Mouse (Mus musculus) kidney, embryonic 14.5 days (tissue): Measurements from ENCODE around the gene Usp33. TPM values are rescaled to one million over a fixed set of nuclear protein-coding genes. Genes with fewer than 3 reads are reported as not detected.

ENCODE experiments used
- ATAC-seq: fragments of 200-750 bp; cut with Nextera tagmentation; 2 replicates; pipeline ENCODE4 v1.8.0; 2017; ENCODE audit warnings: moderate number of reproducible peaks, mild to moderate bottlenecking, moderate TSS enrichment, moderate library complexity; ENCODE audit not compliant: low FRiP score, low TSS enrichment
- H3K27ac ChIP-seq: fragments of 300-500 bp; sonication (generic); 2 replicates; pipeline ENCODE4 v1.5.1; 2014; ENCODE audit warnings: low read depth, mild to moderate bottlenecking, low read length, moderate library complexity, mixed read lengths
- H3K27me3 ChIP-seq: fragments of 300-500 bp; sonication (generic); 2 replicates; pipeline ENCODE4 v1.6.1; 2014; ENCODE audit warnings: mild to moderate bottlenecking, low read length; ENCODE audit not compliant: control insufficient read depth, insufficient read depth
- H3K36me3 ChIP-seq: fragments of 300-500 bp; sonication (generic); 2 replicates; pipeline ENCODE4 v1.6.1; 2014; ENCODE audit warnings: low read length, mixed read lengths; ENCODE audit not compliant: control insufficient read depth, insufficient read depth
- H3K4me1 ChIP-seq: fragments of 300-500 bp; sonication (generic); 2 replicates; pipeline ENCODE4 v1.6.1; 2014; ENCODE audit warnings: low read length, mixed read lengths; ENCODE audit not compliant: control insufficient read depth, insufficient read depth
- H3K4me2 ChIP-seq: fragments of 300-500 bp; sonication (generic); replicated peaks from 2 replicates; pipeline ENCODE4 v1.6.1; 2014; ENCODE audit warnings: low read depth, mild to moderate bottlenecking, low read length
- H3K4me3 ChIP-seq: fragments of 300-500 bp; sonication (generic); 2 replicates; pipeline ENCODE4 v1.5.1; 2014; ENCODE audit warnings: mild to moderate bottlenecking, low read length
- H3K9ac ChIP-seq: fragments of 300-500 bp; sonication (generic); 2 replicates; pipeline ENCODE4 v1.6.1; 2014; ENCODE audit warnings: low read depth, mild to moderate bottlenecking, low read length, moderate library complexity
- H3K9me3 ChIP-seq: fragments of 300-500 bp; sonication (generic); 2 replicates; pipeline ENCODE4 v1.6.1; 2016; ENCODE audit warnings: low read length; ENCODE audit not compliant: control insufficient read depth
- WGBS: fragments of 180-500 bp; shearing (Covaris S2); extraction: QIAGEN DNeasy Blood & Tissue Kit; methylation state at CpG from one replicate; pipeline ENCODE4 v1.1.7; 2014; 5-methylcytosine and 5-hydroxymethylcytosine counted together
- polyA plus RNA-seq: library from polyadenylated mRNA; unstranded; fragments of >200 nt; fragmentation: Nextera tagmentation; extraction: Ambion mirVana; gene quantifications from 2 replicates; pipeline ENCODE4 v1.2.1, GENCODE M21; 2014

Gene Usp33
- polyA plus RNA-seq, 1 experiment from 2014 or later, result 44.4 TPM

DNA sequence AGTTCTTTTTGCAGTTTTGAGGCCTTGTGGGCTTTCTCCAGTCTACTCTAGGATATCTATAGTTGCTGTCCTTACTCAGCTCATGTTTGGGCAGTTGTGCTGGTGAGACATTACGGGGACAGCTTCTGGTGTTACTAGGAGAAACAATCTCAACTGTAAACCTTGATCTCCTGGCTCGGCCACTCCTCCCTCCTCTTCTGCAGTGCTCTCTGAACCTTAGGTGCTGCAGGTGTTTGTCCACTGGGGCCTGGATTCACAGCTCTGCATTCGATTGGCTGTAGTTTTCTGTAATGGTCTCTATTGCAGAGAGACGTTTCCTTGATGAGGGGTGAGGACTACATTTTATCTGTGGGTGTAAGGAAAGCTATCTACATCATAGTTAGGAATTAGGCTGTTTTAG lies 6.0 kb downstream of the Usp33 start:
- Histone ChIP-seq H3K27me3 (no peaks in the 10 kb centered on the region), H3K4me1 (peaks cover 12% of the 10 kb centered on the region), H3K4me2 (no peak overlapping the region), H3K4me3 (no peak overlapping the region), H3K36me3 (no peaks in the 10 kb centered on the region), H3K27ac (no peak overlapping the region), H3K9me3 (no peaks in the 10 kb centered on the region), H3K9ac (no peak overlapping the region)
- no peak for ATAC-seq
- 76% methylated on average over 4 of the region's 4 CpGs for WGBS

DNA sequence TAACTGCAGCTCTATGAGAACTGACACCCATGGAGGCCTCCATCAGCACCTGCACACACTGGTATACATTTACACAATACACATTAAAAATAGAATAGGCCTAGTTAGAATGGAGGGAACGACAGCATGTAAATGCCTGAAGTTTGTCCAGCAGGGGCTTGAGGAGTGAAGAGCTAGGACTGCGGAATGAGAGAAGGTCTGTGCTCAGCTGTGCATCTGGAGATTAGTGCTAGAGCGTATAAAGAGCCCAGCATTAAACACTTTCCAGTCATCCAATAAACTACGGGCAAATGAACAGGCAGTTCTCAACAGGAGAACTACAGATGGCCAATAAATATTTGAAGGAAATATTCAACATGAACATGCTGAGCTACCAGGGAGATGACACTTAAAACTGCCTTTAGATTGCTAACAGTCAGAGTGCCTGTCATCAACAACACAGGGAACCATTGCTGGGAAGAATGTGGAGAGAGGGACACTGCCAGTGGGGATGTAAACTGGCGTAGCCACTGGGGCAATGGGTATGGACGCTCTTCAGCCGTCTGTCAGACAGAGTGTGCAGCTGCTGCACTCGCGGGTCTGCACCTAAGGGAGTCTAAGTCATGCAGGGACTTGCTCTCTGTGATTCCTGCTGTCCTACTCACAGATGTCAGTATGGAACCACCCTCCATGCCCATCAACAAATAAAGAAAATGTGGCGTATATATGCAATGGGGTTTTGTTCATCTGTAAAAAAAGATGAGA lies 7.3 kb downstream of the Usp33 start:
- H3K36me3 ChIP-seq, result peaks cover 2% of the 10 kb centered on the region; the same call in 1 of the 2 replicates
- no peak overlapping the region for H3K4me3 ChIP-seq
- H3K9ac ChIP-seq, result no peak overlapping the region
- 87% methylated on average over 10 of the region's 10 CpGs for WGBS
- no peak for ATAC-seq
- no peak overlapping the region for H3K27ac ChIP-seq
- H3K9me3 ChIP-seq, result no peaks in the 10 kb centered on the region
- no peaks in the 10 kb centered on the region for H3K27me3 ChIP-seq
- peaks cover 10% of the 10 kb centered on the region for H3K4me1 ChIP-seq
- H3K4me2 ChIP-seq, result no peak overlapping the region

DNA sequence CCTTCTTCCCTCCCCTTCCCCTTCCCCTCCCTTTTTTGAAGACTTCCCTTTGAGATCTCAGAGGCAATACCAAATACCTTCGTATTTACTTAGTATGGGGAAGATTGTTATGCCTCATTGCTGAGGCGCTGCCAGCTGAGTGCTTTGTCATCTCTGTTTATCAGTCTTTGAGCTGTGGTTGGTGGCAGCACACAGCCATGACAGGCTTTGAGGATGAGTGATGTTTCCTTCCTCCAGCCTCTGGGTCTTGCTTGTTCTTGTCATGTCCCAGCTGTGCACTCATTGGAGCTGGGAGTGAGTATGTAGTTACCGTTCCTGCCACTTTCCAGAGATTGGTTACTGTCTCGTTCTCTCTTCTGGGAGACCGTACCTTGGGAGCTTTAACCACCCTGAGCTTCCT lies 9.1 kb downstream of the Usp33 start:
- Histone ChIP-seq H3K27ac (no peak overlapping the region), H3K4me2 (no peak overlapping the region), H3K9ac (no peak overlapping the region), H3K36me3 (peaks cover 8% of the 10 kb centered on the region; the same call in 1 of the 2 replicates), H3K4me3 (no peak overlapping the region), H3K4me1 (peaks cover 8% of the 10 kb centered on the region), H3K27me3 (no peaks in the 10 kb centered on the region), H3K9me3 (no peaks in the 10 kb centered on the region)
- 52% methylated on average over 5 of the region's 5 CpGs for WGBS
- ATAC-seq, result no peak

DNA sequence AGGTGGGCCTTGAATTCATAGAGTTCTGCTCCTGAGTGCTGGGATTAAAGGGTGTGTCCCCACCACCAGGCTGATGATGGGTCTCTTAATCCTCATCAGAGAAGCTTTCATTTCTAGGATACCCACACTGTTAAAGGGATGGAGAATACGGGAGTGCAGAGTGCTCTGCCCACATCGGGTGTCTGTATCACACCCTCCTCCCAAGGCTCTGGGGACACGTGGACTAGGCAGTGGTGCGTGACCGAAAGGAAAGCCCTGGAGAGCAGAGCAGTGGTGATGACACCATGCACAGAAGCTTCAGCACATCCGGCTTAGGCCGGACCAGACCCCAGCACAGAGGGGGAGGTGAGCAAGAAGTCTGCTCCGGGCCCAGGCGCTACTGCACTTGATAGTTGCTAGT lies 10.5 kb downstream of the Usp33 start:
- no peak overlapping the region for H3K9ac ChIP-seq
- ATAC-seq, result peak; percentile 93

DNA sequence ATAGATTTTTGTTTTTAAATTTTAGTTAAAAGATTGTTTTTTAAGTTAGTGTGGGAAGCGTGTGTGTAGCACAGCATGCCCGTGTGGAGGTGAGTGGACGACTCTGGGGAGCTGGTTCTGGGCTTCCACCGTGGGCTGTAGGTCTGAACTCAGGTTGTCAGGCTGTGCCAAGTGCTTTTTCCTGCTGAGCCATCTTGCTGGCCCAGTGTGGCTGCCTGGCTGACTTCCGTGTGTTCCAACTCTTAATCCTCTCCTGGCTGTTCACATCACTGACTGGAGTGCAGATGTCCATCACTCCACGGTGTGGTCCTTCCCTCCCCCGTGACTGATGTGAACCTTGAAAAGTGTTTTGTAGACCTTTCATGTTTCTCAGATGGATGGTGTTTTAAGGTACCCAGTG lies 12.9 kb downstream of the Usp33 start:
- Histone ChIP-seq H3K9me3 (no peaks in the 10 kb centered on the region), H3K4me1 (no peaks in the 10 kb centered on the region), H3K27me3 (no peaks in the 10 kb centered on the region), H3K4me3 (no peak overlapping the region), H3K9ac (no peak overlapping the region), H3K36me3 (peaks cover 39% of the 10 kb centered on the region), H3K4me2 (no peak overlapping the region), H3K27ac (no peak overlapping the region)
- 89% methylated on average over 7 of the region's 7 CpGs for whole genome bisulfite sequencing
- ATAC-seq, result no peak

More for the DNA sequence above, 10.5 kb downstream of the Usp33 start:
- no peak overlapping the region for H3K4me2 ChIP-seq
- H3K36me3 ChIP-seq, result peaks cover 19% of the 10 kb centered on the region; the same call in 1 of the 2 replicates
- 51% methylated on average over 9 of the region's 9 CpGs for WGBS
- no peak overlapping the region for H3K27ac ChIP-seq
- H3K4me1 ChIP-seq, result no peaks in the 10 kb centered on the region
- H3K9me3 ChIP-seq, result no peaks in the 10 kb centered on the region
- no peak overlapping the region for H3K4me3 ChIP-seq
- H3K27me3 ChIP-seq, result no peaks in the 10 kb centered on the region

DNA sequence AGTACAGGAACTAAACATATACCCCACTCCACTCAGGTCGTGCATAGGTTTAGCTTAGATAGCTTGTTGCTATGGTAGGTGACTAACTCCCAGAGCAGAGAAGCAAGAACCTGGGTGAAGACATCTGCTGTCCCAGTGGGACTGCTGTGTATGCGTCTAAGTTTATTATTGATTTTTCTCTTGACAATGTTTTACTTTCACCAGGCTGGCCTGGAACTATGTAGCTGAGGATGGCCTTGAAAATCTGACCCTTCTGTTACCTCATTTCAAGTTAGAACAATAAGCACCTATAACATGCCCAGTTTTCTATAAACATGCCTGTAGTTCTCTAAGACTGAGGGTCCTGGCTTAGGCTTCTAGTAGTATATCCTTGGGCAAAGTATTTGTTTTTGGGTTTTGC lies 17.9 kb downstream of the Usp33 start:
- peaks cover 76% of the 10 kb centered on the region for H3K36me3 ChIP-seq
- ATAC-seq, result no peak
- WGBS, result 92% methylated on average over 2 of the region's 2 CpGs

DNA sequence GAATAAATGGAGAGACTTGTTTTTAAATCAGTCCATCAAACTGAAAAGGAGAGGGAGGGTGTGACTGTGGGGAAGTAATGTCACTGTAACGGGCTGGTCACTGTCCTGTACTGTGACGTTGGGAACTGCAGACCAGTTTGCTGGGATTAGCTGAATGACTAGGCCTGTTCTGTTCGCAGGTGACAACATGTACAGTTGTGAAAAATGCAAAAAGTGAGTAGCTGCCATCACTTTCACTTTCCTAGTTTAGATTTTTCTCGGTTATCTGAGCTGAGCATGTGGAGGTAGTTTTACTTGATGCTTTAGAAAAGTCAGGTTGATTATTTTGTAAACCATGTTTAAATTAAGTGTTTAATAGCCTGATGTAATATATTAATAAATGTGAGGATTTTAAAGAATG lies 29.8 kb downstream of the Usp33 start:
- no peak overlapping the region for H3K4me2 ChIP-seq
- no peaks in the 10 kb centered on the region for H3K9me3 ChIP-seq
- WGBS, result 90% methylated on average over 4 of the region's 4 CpGs
- H3K27me3 ChIP-seq, result no peaks in the 10 kb centered on the region
- ATAC-seq, result no peak
- no peak overlapping the region for H3K4me3 ChIP-seq
- no peak overlapping the region for H3K27ac ChIP-seq
- no peaks in the 10 kb centered on the region for H3K4me1 ChIP-seq
- peaks cover 64% of the 10 kb centered on the region for H3K36me3 ChIP-seq
- H3K9ac ChIP-seq, result no peak overlapping the region

More for the DNA sequence above, 17.9 kb downstream of the Usp33 start:
- Histone ChIP-seq H3K9ac (no peak overlapping the region), H3K4me2 (no peak overlapping the region), H3K27me3 (no peaks in the 10 kb centered on the region), H3K4me1 (no peaks in the 10 kb centered on the region), H3K4me3 (no peak overlapping the region), H3K27ac (no peak overlapping the region), H3K9me3 (no peaks in the 10 kb centered on the region)

DNA sequence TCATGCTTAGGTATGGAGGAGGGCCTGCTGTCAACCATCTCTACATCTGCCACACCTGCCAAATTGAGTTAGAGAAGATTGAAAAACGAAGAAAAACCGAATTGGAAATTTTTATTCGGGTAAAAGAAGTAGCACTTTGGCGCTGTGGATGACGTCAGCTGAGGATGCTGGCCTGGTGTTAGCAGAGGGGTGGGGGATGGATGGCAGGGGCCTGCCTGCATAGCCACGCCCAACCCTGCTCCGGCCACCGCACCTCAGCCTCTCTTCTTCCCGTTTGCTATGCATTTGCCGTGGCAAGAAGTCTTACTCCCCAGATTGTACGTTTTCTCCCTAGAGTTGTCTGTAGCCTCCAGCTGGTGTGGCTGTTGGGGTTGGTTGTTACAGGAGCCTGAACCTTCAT lies 37.8 kb downstream of the Usp33 start:
- no peaks in the 10 kb centered on the region for H3K9me3 ChIP-seq
- no peak overlapping the region for H3K4me3 ChIP-seq
- no peak overlapping the region for H3K4me2 ChIP-seq
- 78% methylated on average over 11 of the region's 11 CpGs for WGBS
- ATAC-seq, result no peak
- H3K27me3 ChIP-seq, result no peaks in the 10 kb centered on the region
- no peak overlapping the region for H3K27ac ChIP-seq
- no peak overlapping the region for H3K9ac ChIP-seq
- no peaks in the 10 kb centered on the region for H3K4me1 ChIP-seq
- H3K36me3 ChIP-seq, result peaks cover 59% of the 10 kb centered on the region

DNA sequence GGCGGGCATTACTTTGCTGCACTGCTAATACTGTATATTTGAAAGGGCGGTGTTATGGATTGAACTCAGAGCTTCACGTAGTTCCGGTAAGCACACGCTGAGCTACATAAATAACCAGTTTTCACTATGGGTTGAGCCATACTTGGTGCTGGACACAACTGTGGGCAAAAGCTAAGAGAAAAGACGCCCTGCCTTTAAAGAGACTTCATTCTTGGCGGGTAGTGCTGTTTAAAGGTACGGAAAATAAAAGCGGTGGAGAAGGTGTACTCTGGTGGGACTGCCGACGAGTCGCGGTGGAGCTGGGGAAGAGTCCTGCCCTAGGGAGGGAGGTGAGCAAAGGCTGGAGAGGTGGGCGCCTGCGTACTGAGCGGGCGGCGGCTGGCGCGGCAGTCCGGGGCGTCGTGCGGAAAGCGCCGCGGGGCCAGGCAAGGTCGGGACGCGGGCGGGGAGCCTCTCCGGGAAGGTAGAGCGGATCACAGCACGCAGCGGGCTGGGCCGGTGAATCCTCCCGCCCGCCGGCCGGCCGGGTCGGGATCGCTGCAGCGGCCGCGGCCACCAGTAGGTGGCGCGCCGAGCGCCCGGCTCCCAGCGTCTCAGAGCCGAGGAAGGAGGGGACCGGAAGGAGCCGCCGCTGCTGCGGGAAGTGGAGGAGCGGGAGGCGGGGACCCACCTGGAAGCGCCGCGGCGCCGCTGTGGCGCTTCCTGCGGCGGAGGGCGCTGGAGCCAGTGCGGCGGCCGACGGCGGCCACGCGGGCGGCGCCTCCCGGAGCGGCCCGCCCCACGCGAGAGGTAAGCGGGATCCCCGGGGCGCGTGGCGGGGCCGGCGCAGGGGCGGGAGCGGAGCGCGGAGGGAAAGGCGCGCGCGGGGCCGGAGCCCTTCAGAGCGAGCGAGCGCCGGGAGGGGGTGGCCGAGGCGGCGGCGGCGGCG lies 49.3 kb downstream of the Usp33 start, which contains the start of gene Zzz3:
TSS of gene Zzz3 (plus strand) at position 124 of the 928 bp plus-strand sequence.
- peak; percentile 94 for ATAC-seq
- peaks cover 26% of the 10 kb centered on the region for H3K4me1 ChIP-seq
- WGBS, result under 1% methylated on average over 53 of the region's 108 CpGs

More for the DNA sequence above, 49.3 kb downstream of the Usp33 start, which contains the start of gene Zzz3:
- H3K9me3 ChIP-seq, result no peaks in the 10 kb centered on the region
- H3K9ac ChIP-seq, result peak within 1 kb of the TSS; percentile 95
- H3K4me3 ChIP-seq, result peak within 1 kb of the TSS; percentile 82
- H3K36me3 ChIP-seq, result peaks cover 20% of the 10 kb centered on the region; the same call in 1 of the 2 replicates
- no peaks in the 10 kb centered on the region for H3K27me3 ChIP-seq
- peak within 1 kb of the TSS; percentile 78 for H3K4me2 ChIP-seq
- peak within 1 kb of the TSS; percentile 99 for H3K27ac ChIP-seq
